Mouse (Mus musculus) heart, postnatal 0 days (tissue): ENCODE measurements around the gene Fez1. TPM values are rescaled to one million over a fixed set of nuclear protein-coding genes. Genes with fewer than 3 reads are reported as not detected.

Experiments
- ATAC-seq: fragments of 200-750 bp; cut with Nextera tagmentation; 2 replicates; pipeline ENCODE4 v1.8.0; 2017; ENCODE audit warnings: low read depth, moderate number of reproducible peaks, moderate library complexity; ENCODE audit not compliant: insufficient read depth
- DNase-seq: peaks from one replicate; pipeline ENCODE4 v3.0.0-alpha.2; 2016; ENCODE audit warnings: low spot score
- H3K27ac ChIP-seq: fragments of 300-500 bp; sonication (generic); 2 replicates; pipeline ENCODE4 v1.5.1; 2014; ENCODE audit warnings: low read depth, mild to moderate bottlenecking
- H3K27me3 ChIP-seq: fragments of 300-500 bp; sonication (generic); 2 replicates; pipeline ENCODE4 v1.6.1; 2014; ENCODE audit warnings: low read length, mixed read lengths; ENCODE audit not compliant: control insufficient read depth, insufficient read depth
- H3K36me3 ChIP-seq: fragments of 300-500 bp; sonication (generic); replicated peaks from 2 replicates; pipeline ENCODE4 v1.6.1; 2014; ENCODE audit warnings: low read length, mixed read lengths; ENCODE audit not compliant: control insufficient read depth, insufficient read depth
- H3K4me1 ChIP-seq: fragments of 300-500 bp; sonication (generic); 2 replicates; pipeline ENCODE4 v1.6.1; 2014; ENCODE audit warnings: antibody characterized with exemption; ENCODE audit not compliant: control insufficient read depth, insufficient read depth
- H3K4me2 ChIP-seq: fragments of 300-500 bp; sonication (generic); 2 replicates; pipeline ENCODE4 v1.6.1; 2014; ENCODE audit warnings: low read depth, mild to moderate bottlenecking, low read length, moderate library complexity
- H3K4me3 ChIP-seq: fragments of 300-500 bp; sonication (generic); 2 replicates; pipeline ENCODE4 v1.5.1; 2014; ENCODE audit warnings: low read depth, low read length
- H3K9ac ChIP-seq: fragments of 300-500 bp; sonication (generic); replicated peaks from 2 replicates; pipeline ENCODE4 v1.6.1; 2014; ENCODE audit warnings: low read depth, low read length, mixed read lengths
- H3K9me3 ChIP-seq: fragments of 300-500 bp; sonication (generic); replicated peaks from 2 replicates; pipeline ENCODE4 v1.6.1; 2016; ENCODE audit warnings: low read length; ENCODE audit not compliant: control insufficient read depth
- CTCF ChIP-seq: IDR thresholded peaks from 2 replicates; pipeline ENCODE4 v1.5.1; 2016; ENCODE audit warnings: antibody characterized with exemption, control low read depth, low read depth
- EP300 ChIP-seq: IDR thresholded peaks from 2 replicates; pipeline ENCODE4 v1.6.1; 2016; ENCODE audit warnings: antibody characterized with exemption, low read depth
- WGBS: fragments of 180-500 bp; shearing (Covaris S2); extraction: QIAGEN DNeasy Blood & Tissue Kit; methylation state at CpG from one replicate; pipeline ENCODE4 v1.1.7; 2014; 5-methylcytosine and 5-hydroxymethylcytosine counted together
- polyA plus RNA-seq: library from polyadenylated mRNA; unstranded; fragments of >200 nt; fragmentation: Nextera tagmentation; extraction: Ambion mirVana; gene quantifications from 2 replicates; pipeline ENCODE4 v1.2.1, GENCODE M21; 2015
- total RNA-seq: library from RNA; depleted of rRNA; stranded (reverse); fragments of >200 nt; gene quantifications from 2 replicates; pipeline ENCODE4 v1.2.3, GENCODE M21; 2014; ENCODE audit warnings: low replicate concordance

Fez1 gene
- total and polyA plus RNA-seq, 2 experiments from 2014 or later: 0.34 to 0.93 TPM

GRCm38 (mm10) chr9:36868662-36869061 is 47.0 kb downstream of the Fez1 start:
- 66% methylated on average over 6 of the region's 6 CpGs for WGBS
- H3K27me3 ChIP-seq: no peaks in the 10 kb centered on the region
- H3K9me3 ChIP-seq: no peaks in the 10 kb centered on the region
- H3K36me3 ChIP-seq: no peaks in the 10 kb centered on the region
- ATAC-seq (no peak), DNase-seq (no peak)
- H3K9ac ChIP-seq: no peak overlapping the region
- no peak overlapping the region for H3K4me2 ChIP-seq
- TF ChIP-seq CTCF (no peak), EP300 (no peak)
- H3K27ac ChIP-seq: no peak overlapping the region
- H3K4me1 ChIP-seq: no peaks in the 10 kb centered on the region; the same call in 1 of the 2 replicates
- no peak overlapping the region for H3K4me3 ChIP-seq

- H3K4me3 ChIP-seq: no peak overlapping the region
- H3K27ac ChIP-seq: no peak overlapping the region
- DNase-seq (no peak), ATAC-seq (no peak)
- TF ChIP-seq CTCF (no peak), EP300 (no peak)
- no peaks in the 10 kb centered on the region for H3K36me3 ChIP-seq
- H3K9me3 ChIP-seq: no peaks in the 10 kb centered on the region
- no peaks in the 10 kb centered on the region; the same call in 1 of the 2 replicates for H3K4me1 ChIP-seq
- 29% methylated on average over 1 of the region's 1 CpGs for WGBS
- H3K27me3 ChIP-seq: no peaks in the 10 kb centered on the region
- H3K9ac ChIP-seq: no peak overlapping the region
- H3K4me2 ChIP-seq: no peak overlapping the region
These were observed 48.6 kb downstream of the Fez1 start for GRCm38 (mm10) chr9:36870263-36870662.

- 31% methylated on average over 2 of the region's 2 CpGs for WGBS
- H3K4me3 ChIP-seq: no peak overlapping the region
- no peak for ATAC-seq
These were observed 52.1 kb downstream of the Fez1 start for GRCm38 (mm10) chr9:36873796-36874195.

GRCm38 (mm10) chr9:36876313-36876712 is 54.6 kb downstream of the Fez1 start:
- H3K27ac ChIP-seq: no peak overlapping the region
- DNase-seq (no peak), ATAC-seq (no peak)
- WGBS: 72% methylated on average over 5 of the region's 5 CpGs
- H3K9me3 ChIP-seq: no peaks in the 10 kb centered on the region
- TF ChIP-seq EP300 (no peak), CTCF (no peak)
- H3K36me3 ChIP-seq: no peaks in the 10 kb centered on the region
- H3K27me3 ChIP-seq: no peaks in the 10 kb centered on the region
- no peak overlapping the region for H3K9ac ChIP-seq
- H3K4me3 ChIP-seq: no peak overlapping the region
- no peaks in the 10 kb centered on the region; the same call in 1 of the 2 replicates for H3K4me1 ChIP-seq
- H3K4me2 ChIP-seq: no peak overlapping the region

More at GRCm38 (mm10) chr9:36873796-36874195, 52.1 kb downstream of the Fez1 start:
- Histone ChIP-seq H3K4me2 (no peak overlapping the region), H3K9ac (no peak overlapping the region), H3K36me3 (no peaks in the 10 kb centered on the region), H3K27ac (no peak overlapping the region), H3K4me1 (no peaks in the 10 kb centered on the region; the same call in 1 of the 2 replicates), H3K27me3 (no peaks in the 10 kb centered on the region), H3K9me3 (no peaks in the 10 kb centered on the region)
- DNase-seq: peak; percentile 23
- TF ChIP-seq EP300 (no peak), CTCF (no peak)

GRCm38 (mm10) chr9:36876787-36877186 is 55.1 kb downstream of the Fez1 start:
- H3K27ac ChIP-seq: no peak overlapping the region
- H3K4me1 ChIP-seq: no peaks in the 10 kb centered on the region; the same call in 1 of the 2 replicates
- H3K4me3 ChIP-seq: no peak overlapping the region
- H3K9ac ChIP-seq: no peak overlapping the region
- ATAC-seq (no peak), DNase-seq (no peak)
- no peak overlapping the region for H3K4me2 ChIP-seq
- H3K27me3 ChIP-seq: no peaks in the 10 kb centered on the region
- no peaks in the 10 kb centered on the region for H3K36me3 ChIP-seq
- TF ChIP-seq EP300: no peak
- no peak for TF ChIP-seq CTCF
- no peaks in the 10 kb centered on the region for H3K9me3 ChIP-seq

GRCm38 (mm10) chr9:36881615-36882014 is 60.0 kb downstream of the Fez1 start:
- Histone ChIP-seq H3K4me1 (no peaks in the 10 kb centered on the region), H3K4me2 (no peak overlapping the region)
- no peak for ATAC-seq

More at GRCm38 (mm10) chr9:36881615-36882014, 60.0 kb downstream of the Fez1 start:
- H3K36me3 ChIP-seq: no peaks in the 10 kb centered on the region
- H3K27me3 ChIP-seq: no peaks in the 10 kb centered on the region
- no peak overlapping the region for H3K4me3 ChIP-seq
- no peak overlapping the region for H3K9ac ChIP-seq
- no peak overlapping the region for H3K27ac ChIP-seq
- no peaks in the 10 kb centered on the region for H3K9me3 ChIP-seq
- TF ChIP-seq EP300 (no peak), CTCF (no peak)
- WGBS: 67% methylated on average over 5 of the region's 5 CpGs
- no peak for DNase-seq
